Mouse (Mus musculus): ENCODE data around the gene Tbc1d9.

Tbc1d9 gene

DNA sequence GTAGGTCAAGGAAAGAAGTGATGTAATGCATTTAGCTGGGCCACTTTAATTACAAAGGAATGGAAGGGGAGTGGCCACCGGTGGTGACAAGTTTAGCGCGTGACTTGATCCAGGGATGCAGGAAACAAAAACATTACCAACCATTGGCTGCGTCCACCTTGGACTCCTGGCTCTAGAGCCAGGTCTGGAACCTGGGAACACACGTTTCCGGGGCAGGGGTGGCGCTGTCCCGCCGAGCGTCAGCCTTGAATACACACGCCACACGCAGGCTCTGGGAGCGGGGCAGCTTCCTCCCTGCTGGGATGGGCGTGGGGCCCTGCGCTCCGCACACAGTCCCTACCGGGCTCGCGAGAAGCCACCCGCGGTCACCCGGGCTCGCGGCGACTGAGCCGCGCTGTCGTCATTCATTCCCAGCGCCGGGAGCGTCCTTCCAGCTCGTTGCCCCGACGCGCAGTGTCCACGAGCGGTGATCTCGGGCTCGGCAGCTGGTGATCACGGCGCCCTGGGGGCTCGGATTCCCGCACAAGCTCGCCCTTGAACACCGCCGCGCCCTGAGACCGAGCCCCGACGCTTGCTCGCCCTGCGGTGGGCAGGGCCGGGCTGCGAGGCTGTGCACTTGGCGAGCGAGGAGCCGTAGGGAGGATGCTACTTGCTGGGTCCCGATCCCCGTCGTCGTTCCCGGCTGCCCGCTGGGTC lies at the start of gene Tbc1d9:
TSS of gene Tbc1d9 (plus strand) at position 118 of the 696 bp plus-strand sequence.
- DNase-seq (ENCODE audit: low read depth) = no peak

DNA sequence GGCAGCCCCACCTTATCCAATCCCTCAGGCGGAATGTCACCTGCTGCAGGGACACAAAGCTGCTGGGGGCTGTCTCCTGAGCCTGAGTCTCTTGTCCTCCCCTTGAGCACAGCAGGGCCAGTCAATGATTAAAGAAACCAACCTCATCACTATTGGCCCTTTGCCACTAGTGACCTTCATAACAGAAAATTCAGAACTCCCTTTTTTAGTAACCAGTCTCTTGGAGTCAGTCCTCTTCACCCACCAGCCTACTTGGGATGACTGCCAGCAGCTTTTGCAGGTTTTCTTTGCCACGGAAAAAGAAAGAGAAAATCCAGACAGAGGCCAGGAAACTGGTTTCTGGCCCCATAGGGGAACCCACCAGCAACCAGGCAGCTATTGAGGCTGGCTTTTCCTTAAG lies 30.1 kb upstream of the Tbc1d9 start:
- DNase-seq (ENCODE audit: low read depth) = no peak

DNA sequence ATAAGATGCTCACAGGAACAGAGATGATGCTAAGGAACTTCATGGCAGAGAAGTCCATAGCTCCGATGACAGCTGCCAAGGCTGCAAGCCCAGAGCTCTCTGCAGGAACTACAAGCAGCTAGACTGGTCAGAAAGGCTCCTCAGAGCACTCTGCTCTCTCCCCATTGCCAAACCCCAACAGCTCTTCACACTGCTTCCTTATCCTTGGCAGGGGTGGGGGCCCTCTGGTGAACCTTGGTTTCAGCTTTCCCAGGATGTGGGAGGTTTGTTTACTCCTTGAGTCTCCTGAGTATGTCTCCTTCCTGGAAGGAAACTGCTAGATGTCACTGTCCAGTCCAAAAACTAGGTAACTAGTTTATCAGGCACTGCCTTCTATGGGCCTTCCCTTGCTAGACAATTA lies 25.1 kb upstream of the Tbc1d9 start:
- no peak for DNase-seq (ENCODE audit: low read depth)

DNA sequence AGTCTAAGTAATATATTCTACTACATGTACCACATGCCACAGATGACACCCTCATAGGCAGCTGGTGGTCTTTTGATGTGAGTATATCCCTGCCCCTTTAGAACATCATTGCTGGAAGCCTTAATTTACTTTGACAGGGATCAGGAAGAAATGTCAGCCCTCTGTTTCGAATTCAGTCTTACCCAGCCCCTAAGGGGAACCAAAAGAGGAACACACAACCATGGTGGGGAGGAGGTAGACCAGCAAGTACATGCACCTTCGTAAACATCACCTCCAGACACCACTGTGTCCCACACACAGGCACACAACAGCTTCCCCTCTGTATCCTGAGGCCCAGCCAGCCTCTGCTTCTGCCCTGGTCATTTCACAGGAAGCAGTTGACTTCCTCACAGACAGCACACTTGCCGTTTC lies 24.4 kb upstream of the Tbc1d9 start:
- DNase-seq (ENCODE audit: low read depth) = no peak

DNA sequence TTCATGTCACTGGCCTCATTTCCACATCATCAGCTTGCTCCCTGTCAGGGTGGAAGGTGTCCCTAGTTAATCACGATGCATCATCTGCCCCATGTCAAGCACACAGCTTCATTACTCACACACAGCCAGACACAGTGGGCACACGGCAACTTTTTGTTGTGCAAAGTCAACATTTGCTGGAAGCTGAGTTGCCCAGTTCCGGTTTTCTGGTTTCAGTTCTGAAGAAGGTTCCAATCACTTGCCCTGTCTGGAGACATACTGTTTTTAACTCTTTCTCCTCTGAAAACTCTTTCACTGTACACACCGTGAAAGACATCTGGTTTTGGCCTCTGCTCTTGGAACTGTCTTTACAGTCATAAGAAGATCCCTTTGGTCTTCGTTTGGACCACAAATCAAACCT lies 23.8 kb upstream of the Tbc1d9 start:
- no peak for DNase-seq (ENCODE audit: low read depth)

DNA sequence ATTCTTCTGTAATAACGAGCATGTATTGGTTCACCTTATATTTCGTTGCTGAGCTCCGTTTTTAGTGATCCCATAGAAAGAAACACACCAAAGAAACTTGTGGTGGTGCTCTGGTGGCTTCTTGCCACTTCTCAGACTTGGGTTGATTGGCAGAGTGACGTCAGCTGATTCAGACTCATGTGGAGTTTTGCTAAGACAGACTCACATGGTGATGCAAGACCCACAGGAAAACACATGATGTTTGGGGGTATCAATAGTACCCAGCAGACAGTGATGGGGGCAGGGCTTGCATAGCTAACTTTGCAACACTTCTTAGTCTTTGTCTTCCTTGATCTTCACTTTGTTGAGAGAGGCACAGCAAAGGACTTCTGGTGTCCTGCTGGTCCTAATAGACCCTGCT lies 20.6 kb upstream of the Tbc1d9 start:
- no peak for DNase-seq (ENCODE audit: low read depth)

DNA sequence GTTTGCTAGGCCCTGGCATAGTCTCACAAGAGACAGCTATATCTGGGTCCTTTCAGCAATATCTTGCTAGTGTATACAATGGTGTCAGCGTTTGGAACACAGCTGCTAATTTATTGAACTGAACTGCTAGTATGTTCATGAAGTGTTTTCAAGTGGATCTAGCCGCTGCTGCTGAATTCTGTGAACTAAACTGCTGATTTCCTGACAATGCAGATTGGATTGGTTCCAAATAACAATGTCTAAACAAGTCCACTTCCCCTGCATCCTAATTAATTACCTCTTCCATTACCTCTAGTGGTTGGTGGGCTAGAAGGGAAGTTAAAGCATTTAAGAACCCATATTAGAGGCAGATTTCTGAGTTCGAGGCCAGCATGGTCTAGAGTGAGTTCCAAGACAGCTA lies 19.7 kb upstream of the Tbc1d9 start:
- DNase-seq (ENCODE audit: low read depth) = no peak

DNA sequence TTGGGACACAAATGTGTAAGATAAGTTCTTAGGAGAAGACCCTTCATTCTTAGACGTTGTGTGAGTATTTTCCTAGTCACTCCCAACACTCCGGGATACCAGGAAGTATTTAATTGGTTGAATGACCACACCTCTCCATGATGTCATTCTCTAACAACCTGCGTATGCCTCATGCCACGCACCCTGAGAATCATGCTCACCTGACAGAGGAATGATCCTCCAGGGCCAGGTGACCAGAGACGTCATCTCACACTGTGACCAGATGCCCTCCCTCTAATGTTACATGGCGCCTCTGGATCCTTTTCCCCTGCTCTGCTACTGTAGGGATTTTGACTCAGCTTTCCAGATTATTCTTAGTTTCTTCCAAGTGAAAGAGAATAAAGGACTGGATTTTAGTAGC lies 16.0 kb upstream of the Tbc1d9 start:
- DNase-seq (ENCODE audit: low read depth) = no peak

DNA sequence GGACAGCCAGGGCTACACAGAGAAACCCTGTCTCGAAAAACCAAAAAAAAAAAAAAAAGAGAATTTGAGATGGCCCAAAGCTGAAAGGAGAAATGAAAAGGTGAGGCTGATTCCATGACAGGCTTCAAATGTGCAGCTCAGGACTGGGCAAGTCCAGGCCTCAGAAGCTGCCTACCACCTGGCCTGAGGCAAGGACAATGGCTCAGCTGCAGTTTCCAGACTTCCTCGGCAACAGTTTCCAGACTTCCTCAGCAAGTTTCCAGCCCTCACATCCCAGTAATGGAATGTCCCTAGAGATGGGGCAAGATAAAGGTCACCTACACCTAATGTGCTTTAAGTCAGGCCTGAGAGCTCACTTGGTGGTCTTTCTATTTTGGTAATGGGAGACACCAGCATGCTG lies 13.1 kb upstream of the Tbc1d9 start:
- DNase-seq (ENCODE audit: low read depth) = no peak

DNA sequence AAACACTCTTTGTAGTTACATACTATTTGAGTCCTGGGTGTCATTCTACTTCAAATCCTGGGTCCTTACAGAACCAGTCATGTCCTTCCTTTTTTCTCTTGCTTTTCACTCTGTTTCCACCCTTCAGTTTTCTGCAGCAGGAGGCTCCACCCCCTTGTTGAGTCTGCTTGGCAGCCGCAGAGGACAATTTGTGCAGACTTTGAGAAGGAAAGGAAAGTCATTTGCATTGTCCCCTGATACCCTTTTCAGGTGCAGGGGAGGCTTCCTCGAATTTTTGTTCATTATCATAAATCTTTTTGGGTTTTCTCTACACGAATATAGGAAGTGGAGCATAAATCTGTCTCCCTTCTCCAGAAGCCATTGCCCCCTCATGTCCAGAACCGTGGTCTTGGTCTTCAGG lies 12.7 kb upstream of the Tbc1d9 start:
- no peak for DNase-seq (ENCODE audit: low read depth)

DNA sequence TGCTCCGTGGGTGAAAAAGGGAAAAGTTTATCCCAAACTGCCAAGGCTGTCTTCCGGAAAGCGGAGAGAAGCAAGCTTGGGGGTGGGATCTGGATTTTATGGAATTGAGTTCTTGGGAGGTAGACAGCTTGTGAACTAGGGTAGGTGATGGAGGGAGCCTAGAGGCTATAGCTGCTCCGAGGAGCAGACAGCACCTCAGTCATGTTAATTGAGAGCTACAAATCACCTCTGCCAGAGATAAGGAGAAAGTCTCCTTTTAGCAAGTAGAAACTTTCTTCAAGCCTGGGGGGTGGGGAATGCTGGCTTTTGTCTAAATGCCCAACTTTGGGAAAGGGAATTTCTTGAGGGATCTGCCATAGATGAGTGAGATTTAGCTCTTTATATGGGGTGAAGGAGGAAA lies 10.0 kb upstream of the Tbc1d9 start:
- no peak for DNase-seq (ENCODE audit: low read depth)

DNA sequence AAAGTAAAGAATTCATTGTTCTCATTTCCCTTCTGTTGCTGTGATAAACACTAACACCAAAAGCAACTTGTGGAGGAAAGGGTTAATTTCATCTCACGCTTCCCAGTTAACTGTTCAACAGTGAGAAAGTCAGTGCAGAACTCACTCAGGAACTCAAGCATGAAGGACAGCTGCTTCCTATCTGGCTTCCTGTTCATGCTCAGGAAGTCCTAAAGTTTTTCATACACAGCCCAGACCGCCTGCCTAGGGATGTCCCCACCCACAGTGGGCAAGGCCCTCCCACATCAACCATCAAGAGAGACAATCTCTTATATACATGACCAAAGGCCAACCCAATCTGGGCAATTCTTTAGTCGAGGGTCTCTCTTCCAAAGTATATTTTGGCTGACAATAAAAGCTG lies 6.2 kb upstream of the Tbc1d9 start:
- DNase-seq (ENCODE audit: low read depth) = no peak

DNA sequence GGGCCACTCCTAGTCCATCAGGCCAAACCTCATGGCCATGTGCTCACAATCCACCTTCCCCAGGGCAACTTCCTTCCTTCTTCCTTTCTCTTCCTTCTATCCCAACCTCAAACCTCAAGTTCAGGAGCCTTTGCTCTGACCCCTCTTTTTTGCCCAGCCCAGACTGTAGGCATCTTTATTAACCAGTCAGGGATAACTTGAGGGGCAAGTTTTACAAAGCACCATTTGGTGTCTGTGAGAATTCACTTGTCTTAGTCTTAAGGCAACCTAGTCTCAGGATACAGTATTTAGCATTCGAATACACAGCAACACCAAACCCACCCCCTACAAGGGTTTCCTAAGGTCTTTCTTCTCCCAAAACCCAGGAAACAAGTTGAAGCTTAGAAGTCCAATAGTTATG lies 5.5 kb upstream of the Tbc1d9 start:
- no peak for DNase-seq (ENCODE audit: low read depth)

DNA sequence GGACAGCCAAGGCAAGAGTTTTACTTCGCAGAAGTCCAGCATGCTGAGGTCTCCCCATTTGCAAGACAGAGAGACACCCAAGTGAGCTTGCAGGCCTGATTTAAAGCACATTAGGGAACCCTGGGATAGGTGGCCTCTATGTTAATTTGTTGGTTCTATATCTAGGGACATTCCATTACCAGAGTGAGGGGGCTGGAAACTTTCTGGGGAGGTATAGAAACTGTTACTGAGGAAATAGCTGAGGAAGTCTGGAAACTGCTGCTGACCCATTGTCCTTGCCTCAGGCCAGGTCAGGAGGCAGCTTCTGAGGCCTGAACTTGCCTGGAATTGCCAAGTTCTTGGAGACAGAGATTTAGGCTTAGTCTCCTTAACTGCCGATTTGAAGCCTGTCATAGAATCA lies 4.5 kb upstream of the Tbc1d9 start:
- no peak for DNase-seq (ENCODE audit: low read depth)

DNA sequence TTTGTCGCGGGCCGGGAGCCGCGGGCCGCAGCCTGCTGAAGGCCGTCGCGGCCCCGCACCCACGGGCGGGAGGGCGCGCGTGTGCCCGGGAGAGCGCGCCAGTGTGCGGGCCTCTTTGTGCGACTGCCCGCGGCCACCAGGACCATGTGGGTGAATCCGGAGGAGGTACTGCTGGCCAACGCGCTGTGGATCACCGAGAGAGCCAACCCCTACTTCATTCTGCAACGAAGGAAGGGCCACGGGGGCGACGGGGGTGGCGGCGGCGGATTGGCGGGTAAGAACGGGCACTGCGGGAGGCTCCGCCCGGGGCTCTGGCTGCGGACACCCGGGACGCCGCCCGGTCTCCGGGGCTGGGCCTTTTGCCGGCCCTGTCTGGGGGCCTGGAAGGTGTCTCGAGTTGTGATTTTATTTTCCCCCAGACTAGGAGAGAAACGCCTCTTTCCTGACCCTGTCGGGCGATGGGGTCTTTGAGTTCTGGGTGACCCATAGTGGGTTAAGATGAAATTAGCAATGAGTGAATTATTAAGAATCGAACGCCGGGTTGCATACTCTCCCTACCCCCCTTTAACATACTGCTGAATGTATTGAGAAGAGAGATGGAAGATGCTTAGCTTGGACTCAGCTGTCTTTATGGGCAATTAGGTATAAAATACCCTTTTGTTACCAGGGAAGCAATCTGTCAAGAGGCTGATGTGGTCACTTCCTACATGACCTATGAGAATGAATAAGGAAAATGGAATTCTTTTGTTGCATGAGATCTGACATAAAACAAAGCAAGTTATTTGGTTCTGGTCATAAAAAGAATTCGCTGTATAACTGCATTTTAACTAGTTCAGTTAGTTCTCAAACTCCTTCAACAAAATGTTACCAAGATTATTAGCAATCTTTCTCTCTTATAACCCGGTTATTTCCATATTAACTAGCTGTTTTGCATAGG lies 1.0 kb downstream of the Tbc1d9 start, which contains the start of gene Gm10645:
TSS of gene Gm10645 (minus strand) at position 240 of the 937 bp plus-strand sequence.
- no peak for DNase-seq (ENCODE audit: low read depth)

DNA sequence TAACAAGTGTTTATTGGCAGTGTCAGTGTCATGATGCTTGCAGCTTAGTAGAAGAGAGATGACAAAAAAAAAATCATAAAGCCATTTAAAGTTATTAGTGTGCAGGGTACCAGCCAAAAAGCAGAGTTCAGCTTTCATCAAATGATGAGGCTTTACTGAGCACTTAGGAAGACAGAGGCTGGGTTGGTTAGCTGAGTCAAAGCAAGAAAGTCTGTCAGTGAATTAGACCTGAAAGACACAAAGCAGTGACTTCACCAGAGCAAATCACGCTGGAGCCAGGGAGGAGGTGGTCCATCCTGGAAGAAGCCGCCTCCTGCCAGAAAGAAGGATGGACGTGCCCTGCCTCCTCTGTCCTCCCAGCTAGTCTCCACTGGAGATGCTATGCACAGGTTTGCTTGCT lies 2.8 kb downstream of the Tbc1d9 start:
- no peak for DNase-seq (ENCODE audit: low read depth)

DNA sequence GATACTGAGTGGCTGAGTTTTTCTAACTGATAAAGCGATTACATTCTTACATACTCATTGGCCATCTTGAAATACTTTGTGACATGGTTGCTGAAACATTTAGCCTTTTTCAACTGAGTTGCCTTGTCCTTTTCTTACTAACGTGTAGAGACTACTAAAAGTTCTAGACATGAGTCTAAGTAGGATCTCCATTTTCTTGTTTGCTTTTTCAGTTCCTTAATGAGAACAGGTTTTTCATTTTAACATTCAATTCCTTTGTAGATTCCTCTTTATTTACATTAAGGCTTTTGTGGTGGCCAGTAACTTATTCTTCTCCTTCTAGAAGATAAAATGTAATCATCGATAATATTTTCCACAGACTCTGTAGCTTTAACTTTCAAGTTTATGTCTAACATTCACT lies 4.0 kb downstream of the Tbc1d9 start:
- DNase-seq (ENCODE audit: low read depth) = no peak

DNA sequence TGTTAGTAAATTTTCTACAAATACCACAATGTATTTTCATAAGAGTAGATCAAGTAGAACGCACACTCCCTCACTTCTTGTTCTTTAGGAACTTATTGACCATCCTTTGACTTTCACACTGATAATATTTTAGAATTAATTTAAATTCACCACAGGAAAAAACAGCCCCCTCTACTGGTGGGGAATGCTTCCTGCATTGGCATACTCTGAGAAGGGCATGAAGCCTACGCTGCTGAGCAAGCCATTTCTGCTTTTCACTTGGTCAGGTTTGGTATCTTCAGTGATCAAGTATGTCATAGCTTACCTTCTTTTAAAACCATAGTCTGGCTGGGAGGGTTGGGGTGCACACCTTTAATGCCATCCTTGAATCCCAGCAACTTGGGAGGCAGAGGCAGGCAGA lies 4.6 kb downstream of the Tbc1d9 start:
- DNase-seq (ENCODE audit: low read depth) = peak; percentile 32

DNA sequence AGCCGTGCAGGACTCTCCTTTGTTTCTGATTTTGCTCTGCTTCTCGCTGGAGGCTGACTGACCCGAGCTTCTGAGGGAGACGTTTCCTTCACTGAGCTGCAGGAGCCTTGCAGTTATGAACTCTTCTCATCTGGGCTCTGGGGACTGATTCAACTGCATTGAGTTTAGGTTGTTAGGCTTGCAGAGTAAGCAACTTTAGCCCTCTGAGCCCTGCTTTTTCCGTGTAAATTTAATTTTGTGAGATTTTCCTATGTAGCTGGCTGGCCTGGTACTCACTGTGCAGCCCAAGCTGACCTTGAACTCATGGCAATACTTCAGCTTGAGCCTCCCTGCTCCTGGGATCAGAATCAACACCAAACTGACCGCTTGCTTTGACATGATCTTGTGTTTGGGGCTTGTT lies 5.7 kb downstream of the Tbc1d9 start:
- no peak for DNase-seq (ENCODE audit: low read depth)

DNA sequence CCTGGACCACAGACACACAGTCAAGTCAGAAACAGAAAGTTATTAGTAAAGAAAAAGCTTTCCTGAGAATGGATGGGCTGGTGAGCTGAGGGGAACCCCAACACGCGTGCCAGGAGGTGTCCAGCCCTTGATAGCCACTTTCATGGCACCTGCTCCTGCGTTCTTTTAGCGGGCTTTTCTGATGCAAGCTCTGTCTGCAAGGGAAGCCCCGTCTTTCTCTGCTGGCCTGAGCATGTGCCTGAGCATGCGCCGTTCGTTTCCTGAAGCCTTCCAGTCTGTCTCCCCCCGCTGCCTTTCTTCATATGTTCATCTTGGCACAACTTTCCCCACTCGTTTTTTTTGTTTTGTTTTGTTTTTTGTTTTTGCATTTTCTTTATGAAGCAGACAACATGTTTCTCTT lies 10.5 kb downstream of the Tbc1d9 start:
- DNase-seq (ENCODE audit: low read depth) = no peak

DNA sequence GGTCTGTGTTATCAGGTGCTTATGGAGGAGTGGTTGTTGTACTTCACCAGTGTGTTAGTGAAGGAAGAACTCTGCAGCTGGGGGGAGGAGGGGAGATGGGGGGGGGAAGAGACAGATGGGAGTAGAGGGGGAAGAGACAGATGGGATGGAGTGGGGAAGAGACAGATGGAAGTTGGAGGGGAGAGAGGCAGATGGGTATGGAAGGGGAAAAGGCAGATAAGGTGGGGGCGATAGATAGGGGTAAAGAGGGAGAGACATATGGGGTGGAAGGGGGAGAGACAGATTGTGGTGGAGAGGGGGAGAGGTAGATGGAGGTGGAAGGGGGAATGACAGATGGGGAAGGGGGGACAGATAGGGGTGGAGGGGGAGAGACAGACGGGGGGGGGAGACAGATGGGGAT lies 11.6 kb downstream of the Tbc1d9 start:
- DNase-seq (ENCODE audit: low read depth) = no peak

DNA sequence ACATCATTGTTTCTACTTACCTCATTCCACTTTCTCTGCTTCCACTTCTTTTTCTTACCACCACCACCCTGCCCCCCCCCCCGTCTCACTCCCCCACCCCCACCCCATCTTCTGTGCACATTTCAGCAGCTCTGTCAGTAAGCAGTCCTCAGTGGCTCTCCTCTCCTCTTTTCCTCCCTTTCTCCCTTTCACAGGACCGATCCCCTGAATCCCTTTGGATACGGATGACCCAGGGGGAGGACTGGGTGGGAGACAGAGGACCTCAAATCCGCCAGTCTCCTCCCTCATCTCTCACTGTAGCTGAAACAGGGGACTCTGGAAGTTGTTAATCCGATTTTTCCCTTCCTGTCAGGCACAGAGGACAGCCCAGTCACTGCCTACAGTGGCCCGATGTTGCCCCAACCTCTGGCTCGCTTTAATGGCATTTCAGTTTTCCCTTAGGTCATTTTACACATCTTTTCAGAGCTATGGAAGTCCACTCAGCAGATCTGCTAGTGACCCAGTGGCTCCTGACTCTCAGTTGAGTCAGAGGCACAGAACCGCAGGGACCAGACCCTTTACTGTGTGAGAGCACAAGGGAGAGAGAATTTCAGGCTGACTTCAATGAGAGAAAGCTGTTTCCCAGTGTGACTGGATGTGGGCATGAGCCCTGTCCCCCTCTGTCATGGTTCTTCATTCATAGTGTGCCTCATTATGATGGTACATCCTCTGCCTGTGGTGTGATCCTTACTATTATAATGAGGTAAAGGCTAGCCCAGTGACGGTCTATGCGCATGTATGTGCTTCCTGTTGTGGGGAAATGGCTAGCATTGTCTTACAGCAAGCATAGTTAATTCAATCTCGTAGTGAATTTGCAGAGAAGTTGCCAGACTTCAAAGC lies 12.4 kb downstream of the Tbc1d9 start:
- DNase-seq (ENCODE audit: low read depth) = no peak
